Mouse (Mus musculus) MEL (cell line): Measurements from ENCODE around the gene Iyd. TPM values are rescaled to one million over a fixed set of nuclear protein-coding genes. Genes with fewer than 3 reads are reported as not detected.

Experiments used
- DNase-seq: peaks from one replicate; pipeline ENCODE4 v3.0.0; 2011; ENCODE audit warnings: low read depth, low spot score
- H3K27ac ChIP-seq: 2 replicates; pipeline ENCODE4 v1.5.1; 2012; ENCODE audit warnings: low read depth, mild to moderate bottlenecking, control low read depth, low read length, moderate library complexity; ENCODE audit not compliant: control insufficient read depth
- H3K27me3 ChIP-seq, 2 experiments: fragments of 150-350 bp in 1 of 2; sonication (generic) in 1 of 2; 2 replicates each; pipeline ENCODE4 v1.6.1; 2012; ENCODE audit warnings: low read length in 2 of 2, mild to moderate bottlenecking in 2 of 2, improper control_type of control experiment in 1 of 2, moderate library complexity in 1 of 2; ENCODE audit not compliant: insufficient read depth in 2 of 2, control insufficient read depth in 1 of 2
- H3K36me3 ChIP-seq, 2 experiments: 2 replicates each; pipeline ENCODE4 v1.6.1; 2012 to 2014; ENCODE audit warnings: low read length in 2 of 2, improper control_type of control experiment in 1 of 2, inconsistent platforms in 1 of 2, mild to moderate bottlenecking in 1 of 2; ENCODE audit not compliant: insufficient read depth in 2 of 2, control insufficient read depth in 1 of 2
- H3K4me1 ChIP-seq, 2 experiments: fragments of 150-350 bp in 1 of 2; sonication (generic) in 1 of 2; 2 replicates each; pipeline ENCODE4 v1.6.1; 2012; ENCODE audit warnings: low read length in 2 of 2, improper control_type of control experiment in 1 of 2, mild to moderate bottlenecking in 1 of 2; ENCODE audit not compliant: insufficient read depth in 2 of 2, control insufficient read depth in 1 of 2
- H3K4me3 ChIP-seq, 2 experiments: fragments of 150-350 bp in 1 of 2; sonication (generic) in 1 of 2; 2 replicates each; pipeline ENCODE4 v1.5.1; 2012; ENCODE audit warnings: low read depth in 2 of 2, low read length in 2 of 2, mild to moderate bottlenecking in 2 of 2, moderate library complexity in 2 of 2, control low read depth in 1 of 2, improper control_type of control experiment in 1 of 2; ENCODE audit not compliant: control insufficient read depth in 1 of 2, insufficient read depth in 1 of 2
- H3K79me2 ChIP-seq: 2 replicates; pipeline ENCODE4 v1.6.1; 2012; ENCODE audit warnings: mild to moderate bottlenecking, low read length, moderate library complexity; ENCODE audit not compliant: control insufficient read depth, poor library complexity, insufficient read depth
- H3K9ac ChIP-seq: 2 replicates; pipeline ENCODE4 v1.6.1; 2012; ENCODE audit warnings: low read depth, mild to moderate bottlenecking, control low read depth, low read length, moderate library complexity; ENCODE audit not compliant: control insufficient read depth, poor library complexity, severe bottlenecking
- H3K9me3 ChIP-seq: fragments of 150-350 bp; sonication (generic); replicated peaks from 2 replicates; pipeline ENCODE4 v1.6.1; 2012; ENCODE audit warnings: mild to moderate bottlenecking, low read length, improper control_type of control experiment, moderate library complexity; ENCODE audit not compliant: insufficient read depth
- CHD1 ChIP-seq: IDR thresholded peaks from 2 replicates; pipeline ENCODE4 v1.6.1; 2012; ENCODE audit warnings: low read depth, mild to moderate bottlenecking, inconsistent platforms, low read length, improper control_type of control experiment
- CHD2 ChIP-seq: IDR thresholded peaks from 2 replicates; pipeline ENCODE4 v1.6.1; 2011; ENCODE audit warnings: low read length, improper control_type of control experiment
- CTCF ChIP-seq, 3 experiments: IDR thresholded peaks in 2 of 3; conservative IDR thresholded peaks in 1 of 3; 2 replicates each; pipeline ENCODE4 v1.5.1; 2011 to 2012; ENCODE audit warnings: low read length in 3 of 3, low read depth in 2 of 3, mild to moderate bottlenecking in 2 of 3, improper control_type of control experiment in 1 of 3, inconsistent platforms in 1 of 3, mixed read lengths in 1 of 3, moderate library complexity in 1 of 3; ENCODE audit not compliant: control insufficient read depth in 1 of 3, insufficient read depth in 1 of 3, poor library complexity in 1 of 3, severe bottlenecking in 1 of 3
- E2F4 ChIP-seq: IDR thresholded peaks from 2 replicates; pipeline ENCODE4 v1.6.1; 2011; ENCODE audit warnings: low read depth, low read length, improper control_type of control experiment, borderline replicate concordance
- ELF1 ChIP-seq: IDR thresholded peaks from 2 replicates; pipeline ENCODE4 v1.6.1; 2014; ENCODE audit warnings: low read depth, mild to moderate bottlenecking, inconsistent platforms, low read length, improper control_type of control experiment, moderate library complexity
- MAFK ChIP-seq: IDR thresholded peaks from 2 replicates; pipeline ENCODE4 v1.6.1; 2011; ENCODE audit warnings: low read depth, mild to moderate bottlenecking, low read length, improper control_type of control experiment, borderline replicate concordance
- MAZ ChIP-seq: IDR thresholded peaks from 2 replicates; pipeline ENCODE4 v1.6.1; 2012; ENCODE audit warnings: low read depth, mild to moderate bottlenecking, inconsistent platforms, low read length, improper control_type of control experiment
- MEF2A ChIP-seq: IDR thresholded peaks from 2 replicates; pipeline ENCODE4 v1.6.1; 2014; ENCODE audit warnings: low read depth, mild to moderate bottlenecking, inconsistent platforms, low read length, improper control_type of control experiment; ENCODE audit not compliant: poor library complexity, insufficient replicate concordance, severe bottlenecking; ENCODE audit errors: extremely low read depth
- RAD21 ChIP-seq: IDR thresholded peaks from 2 replicates; pipeline ENCODE4 v1.6.1; 2011; ENCODE audit warnings: mild to moderate bottlenecking, low read depth, low read length, improper control_type of control experiment
- SMC3 ChIP-seq: IDR thresholded peaks from 2 replicates; pipeline ENCODE4 v1.6.1; 2011; ENCODE audit warnings: low read depth, low read length, improper control_type of control experiment
- TAL1 ChIP-seq: IDR thresholded peaks from 2 replicates; pipeline ENCODE4 v1.6.1; 2012; ENCODE audit warnings: mild to moderate bottlenecking, inconsistent platforms, low read length, moderate library complexity, mixed read lengths
- TCF12 ChIP-seq: IDR thresholded peaks from 2 replicates; pipeline ENCODE4 v1.6.1; 2014; ENCODE audit warnings: low read depth, mild to moderate bottlenecking, inconsistent platforms, low read length, improper control_type of control experiment, moderate library complexity
- ZMIZ1 ChIP-seq: IDR thresholded peaks from 2 replicates; pipeline ENCODE4 v1.6.1; 2012; ENCODE audit warnings: low read depth, mild to moderate bottlenecking, inconsistent platforms, low read length, improper control_type of control experiment, moderate library complexity
- ZNF384 ChIP-seq: IDR thresholded peaks from 2 replicates; pipeline ENCODE4 v1.6.1; 2012; ENCODE audit warnings: low read depth, mild to moderate bottlenecking, inconsistent platforms, low read length, improper control_type of control experiment
- polyA plus RNA-seq, 2 experiments: library from polyadenylated mRNA; stranded (reverse) in 1 of 2; unstranded in 1 of 2; fragments of >175 nt in 1 of 2; fragments of >200 nt in 1 of 2; gene quantifications; 2 replicates each; pipeline versions ENCODE4 v1.2.1 to v1.2.4; 2012; ENCODE audit warnings: low replicate concordance in 2 of 2, low read depth in 1 of 2; ENCODE audit not compliant: insufficient read length in 2 of 2, insufficient read depth in 1 of 2, missing spikeins in 1 of 2
- total RNA-seq: library from RNA; depleted of rRNA; stranded (reverse); fragments of 300-350 nt; gene quantifications from 2 replicates; pipeline ENCODE4 v1.2.3, GENCODE M21; 2012

Iyd gene
- total and polyA plus RNA-seq, 3 experiments: not detected

DNA sequence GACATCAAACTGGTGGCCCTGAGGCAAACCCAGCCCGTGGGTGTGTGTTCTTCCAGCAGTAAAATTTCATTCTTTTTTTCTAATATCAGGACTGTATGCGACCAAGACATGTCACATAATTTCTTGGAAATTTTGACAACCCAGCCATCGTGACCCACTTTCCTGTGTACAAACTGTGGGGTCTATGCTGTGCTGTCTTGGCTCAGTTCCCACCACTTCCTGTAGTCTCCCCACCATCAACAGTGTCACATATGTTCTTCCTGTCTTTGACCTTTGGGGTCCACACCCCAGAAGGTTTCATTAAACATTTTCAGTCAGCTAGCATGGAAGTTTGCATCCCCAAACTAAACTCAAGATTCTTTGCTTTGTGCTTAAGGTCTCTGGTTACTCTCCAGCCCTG, 28.6 kb upstream of the Iyd start:
- TF ChIP-seq ZMIZ1 (no peak), TCF12 (no peak), CTCF (IDR thresholded peaks at IDR 0.05 in 2 of 3, conservative IDR thresholded peaks at IDR 0.05 in 1 of 3; ENCODE audit: control insufficient read depth in 1 of 3, insufficient read depth in 1 of 3, low read depth in 2 of 3, low read length in 3 of 3, poor library complexity in 1 of 3, severe bottlenecking in 1 of 3) (no peak), MAZ (no peak), ZNF384 (no peak)
- no peak overlapping the region for H3K9ac ChIP-seq
- H3K27ac ChIP-seq: no peak overlapping the region
- no peak overlapping the region for H3K4me3 ChIP-seq
- no peaks in the 10 kb centered on the region for H3K79me2 ChIP-seq
- H3K4me1 ChIP-seq: no peaks in the 10 kb centered on the region
- H3K27me3 ChIP-seq: no peaks in the 10 kb centered on the region
- no peak for DNase-seq
- H3K9me3 ChIP-seq: no peaks in the 10 kb centered on the region
- no peaks in the 10 kb centered on the region for H3K36me3 ChIP-seq

DNA sequence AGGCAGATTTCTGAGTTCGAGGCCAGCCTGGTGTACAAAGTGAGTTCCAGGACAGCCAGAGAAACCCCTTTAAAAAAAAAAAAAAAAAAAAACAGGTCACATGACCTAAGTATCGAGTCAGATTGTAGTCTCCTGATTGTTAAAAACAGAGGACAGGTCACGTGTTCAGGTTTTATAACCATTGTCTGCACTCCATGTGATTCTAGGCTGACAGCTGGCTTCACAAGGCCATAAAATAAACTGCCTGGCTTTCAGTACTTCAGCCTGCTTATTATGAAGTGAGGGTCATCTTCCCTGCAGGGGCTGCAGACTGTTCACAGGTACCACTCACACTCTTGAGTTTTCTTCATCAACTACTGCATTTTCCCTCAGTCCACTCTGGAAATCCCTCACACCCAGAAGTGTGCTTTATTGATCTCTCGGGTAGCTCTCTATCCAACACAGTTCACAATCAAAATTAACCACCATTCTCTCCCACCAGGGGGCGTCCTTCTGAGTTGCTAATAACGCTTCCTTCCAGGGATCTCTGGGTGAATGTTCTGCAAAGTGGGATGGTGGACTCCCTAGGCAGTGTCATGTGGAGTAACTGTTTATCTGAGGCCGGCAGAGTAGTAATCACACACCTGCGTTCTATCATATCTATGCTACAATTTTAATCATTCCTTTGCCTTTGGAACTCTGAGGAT, 27.3 kb upstream of the Iyd start:
- no peaks in the 10 kb centered on the region for H3K27me3 ChIP-seq
- H3K9me3 ChIP-seq: no peaks in the 10 kb centered on the region
- no peak overlapping the region for H3K9ac ChIP-seq
- H3K36me3 ChIP-seq: no peaks in the 10 kb centered on the region
- H3K4me1 ChIP-seq: no peaks in the 10 kb centered on the region
- DNase-seq: peak; percentile 28
- TF ChIP-seq MEF2A (no peak), SMC3 (peak; percentile 53), CTCF (IDR thresholded peaks at IDR 0.05 in 2 of 3, conservative IDR thresholded peaks at IDR 0.05 in 1 of 3; ENCODE audit: control insufficient read depth in 1 of 3, insufficient read depth in 1 of 3, low read depth in 2 of 3, low read length in 3 of 3, poor library complexity in 1 of 3, severe bottlenecking in 1 of 3) (peak; percentile 28 to 44 (median 33); a peak in 5 of 6 replicates)
- H3K79me2 ChIP-seq: no peaks in the 10 kb centered on the region
- no peak overlapping the region for H3K27ac ChIP-seq
- H3K4me3 ChIP-seq: no peak overlapping the region

DNA sequence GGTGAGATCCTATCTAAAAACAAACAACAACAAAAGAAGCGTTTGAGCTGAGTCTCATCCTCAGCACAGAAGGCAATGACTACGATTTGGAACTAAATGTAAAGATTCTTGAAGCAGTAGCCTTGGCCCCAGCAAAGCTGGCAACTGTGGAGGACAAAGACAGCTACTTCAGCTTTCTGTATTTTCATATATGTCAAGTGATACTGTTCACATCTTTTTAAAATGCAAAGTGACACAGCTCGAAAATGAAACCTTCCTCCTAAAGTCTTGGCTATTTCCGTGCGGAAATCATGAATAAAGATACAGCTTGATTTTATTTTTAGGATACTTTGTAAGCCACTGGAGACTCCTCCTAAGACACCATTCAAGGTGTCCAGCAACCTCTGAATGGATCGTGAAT, 26.1 kb upstream of the Iyd start:
- H3K9ac ChIP-seq: no peak overlapping the region
- no peak overlapping the region for H3K27ac ChIP-seq
- H3K27me3 ChIP-seq: no peaks in the 10 kb centered on the region
- DNase-seq: no peak
- TF ChIP-seq CHD1 (no peak), E2F4 (no peak), RAD21 (no peak), CHD2 (no peak), ELF1 (no peak), MAFK (no peak), TAL1 (no peak)
- H3K79me2 ChIP-seq: no peaks in the 10 kb centered on the region
- H3K9me3 ChIP-seq: no peaks in the 10 kb centered on the region
- no peaks in the 10 kb centered on the region for H3K4me1 ChIP-seq
- no peaks in the 10 kb centered on the region for H3K36me3 ChIP-seq
- H3K4me3 ChIP-seq: no peak overlapping the region
